Comparison of ENCODE assay signal across 7 mouse cellular contexts in the genomic region with DNA sequence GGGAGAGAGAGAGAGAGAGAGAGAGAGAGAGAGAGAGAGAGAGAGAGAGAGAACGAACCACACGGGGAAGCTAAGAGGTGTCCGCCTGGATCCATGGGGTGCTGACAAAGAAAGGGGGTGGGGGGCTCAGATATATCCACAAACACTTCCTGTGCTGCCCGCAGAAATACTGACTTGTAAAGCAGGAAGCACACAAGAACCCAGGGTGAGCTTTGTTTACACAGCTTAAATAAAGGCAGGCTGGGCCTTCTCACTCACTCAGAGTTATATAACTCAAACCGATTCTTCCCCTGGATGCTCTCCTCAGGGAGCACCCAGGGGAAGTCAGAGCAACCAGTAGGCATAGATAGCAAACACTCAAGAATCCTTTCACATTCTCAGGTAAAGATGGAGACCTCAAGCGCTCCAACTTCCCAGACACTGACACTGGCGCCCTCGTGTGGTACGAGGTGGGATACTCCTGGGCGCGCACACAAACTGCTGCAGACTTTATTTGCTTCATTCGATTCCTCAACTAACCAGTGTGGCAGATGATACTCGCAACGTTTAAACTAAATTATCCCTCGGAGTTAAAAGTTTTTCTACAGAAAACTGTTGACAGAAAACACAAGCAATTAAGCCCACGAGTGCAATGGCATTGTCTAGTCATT. TPM values are rescaled to one million over a fixed set of nuclear protein-coding genes. Genes with fewer than 3 reads are reported as not detected.
A peak's percentile ranks its signal among the peaks of the same experiment; 100 is the strongest.
DNase-seq lines count a peak whose midpoint lies in the region; ATAC-seq lines count a peak whose summit lies in the region.

No protein-coding gene starts in this region.

- peak; percentile 99 for ATAC-seq in megakaryocyte-erythroid progenitor cell, adult 5-6 weeks (replicated peaks; ENCODE audit: low FRiP score, low TSS enrichment, poor library complexity, severe bottlenecking)

- peak; percentile 73 for DNase-seq in R1 (ENCODE audit: low read depth, low spot score)
- DNase-seq in cerebellum, postnatal 10 days, result peak; percentile 85 to 87
- DNase-seq in frontal cortex, postnatal 25 days (ENCODE audit: low spot score in 2 of 2), result peak; percentile 50 to 62
- peak; percentile 87 for DNase-seq in induced T-regulatory cell, adult 2 months (ENCODE audit: low read depth)
- peak; percentile 10 to 41 for DNase-seq in left cerebral cortex, adult 8-10 months (ENCODE audit: low spot score in 2 of 2)
- DNase-seq in spleen, adult 12 weeks (ENCODE audit: low spot score), result peak; percentile 61

RNA-seq across cellular contexts. Expression of a gene that starts 4.5 kb away (rescaled TPM):
- total RNA-seq in left cerebral cortex, adult 8-10 months (2022), result under 1 TPM in 2 of 4 experiments, not detected in 2; 0.24 to 0.25 TPM
- not detected in 2 replicates for total RNA-seq in megakaryocyte-erythroid progenitor cell, adult 5-6 weeks (2014; fragmentation: Nextera tagmentation)
- not detected in 2 replicates for total RNA-seq in megakaryocyte-erythroid progenitor cell, adult 5-6 weeks (2017)

RNA-seq across cellular contexts. Expression of a gene that starts 27.5 kb away (rescaled TPM):
- total RNA-seq in left cerebral cortex, adult 8-10 months (2022), result not detected
- total RNA-seq in megakaryocyte-erythroid progenitor cell, adult 5-6 weeks (2014; fragmentation: Nextera tagmentation), result not detected in 2 replicates
- not detected in 2 replicates for total RNA-seq in megakaryocyte-erythroid progenitor cell, adult 5-6 weeks (2017)

Comparison
In these comparisons a context has a peak if more than half of its experiments do, and no peak if none do; other contexts are left out.
1. Peak in every context shown above with its lines: DNase-seq and ATAC-seq.
2. DNase-seq: peak in every context shown above with its lines; median percentile 87 in induced T-regulatory cell, adult 2 months; 86 in cerebellum, postnatal 10 days; 73 in R1; 61 in spleen, adult 12 weeks; 56 in frontal cortex, postnatal 25 days; 26 in left cerebral cortex, adult 8-10 months.